Mouse (Mus musculus) urinary bladder, postnatal 14 days (tissue): ENCODE results near the gene Mmp21.

Experiments
- DNase-seq: peaks from one replicate; pipeline ENCODE4 v3.0.0; 2021; ENCODE audit warnings: low spot score

The Mmp21 gene

GRCm38 (mm10) chr7:133662467-133662866 is 17.4 kb downstream of the Mmp21 start:
- DNase-seq = no peak

- no peak for DNase-seq
Measured at GRCm38 (mm10) chr7:133645716-133646115, 34.1 kb downstream of the Mmp21 start.

GRCm38 (mm10) chr7:133638821-133639220 is 41.0 kb downstream of the Mmp21 start:
- DNase-seq = no peak

- peak; percentile 42 for DNase-seq
Measured at GRCm38 (mm10) chr7:133638306-133638705, 41.6 kb downstream of the Mmp21 start.

- peak; percentile 99 for DNase-seq
Measured at GRCm38 (mm10) chr7:133637361-133638305, 42.2 kb downstream of the Mmp21 start, which contains the start of gene Edrf1. TSS of gene Edrf1 (plus strand) at chr7:133637543.

- peak; percentile 91 for DNase-seq
Measured at GRCm38 (mm10) chr7:133636738-133637352, 43.0 kb downstream of the Mmp21 start.

GRCm38 (mm10) chr7:133634932-133635650 is 44.8 kb downstream of the Mmp21 start:
- DNase-seq = no peak

GRCm38 (mm10) chr7:133632476-133632875 is 47.4 kb downstream of the Mmp21 start:
- DNase-seq = peak; percentile 58

GRCm38 (mm10) chr7:133630821-133631220 is 49.0 kb downstream of the Mmp21 start:
- DNase-seq = no peak

GRCm38 (mm10) chr7:133627184-133627936 is 52.5 kb downstream of the Mmp21 start:
- DNase-seq = no peak
